Mouse (Mus musculus): ENCODE measurements around the gene Gng8.

Gene Gng8

GRCm38 (mm10) chr7:16923283-16924036 is 31.9 kb downstream of the Gng8 start:
- DNase-seq (ENCODE audit: low spot score in 2 of 2), result peak; percentile 46 to 58

- DNase-seq (ENCODE audit: low spot score in 2 of 2), result peak; percentile 99
Observed at GRCm38 (mm10) chr7:16924037-16924834, 32.6 kb downstream of the Gng8 start, which contains the start of gene Calm3. TSS of gene Calm3 (minus strand) at chr7:16924114.

DNA sequence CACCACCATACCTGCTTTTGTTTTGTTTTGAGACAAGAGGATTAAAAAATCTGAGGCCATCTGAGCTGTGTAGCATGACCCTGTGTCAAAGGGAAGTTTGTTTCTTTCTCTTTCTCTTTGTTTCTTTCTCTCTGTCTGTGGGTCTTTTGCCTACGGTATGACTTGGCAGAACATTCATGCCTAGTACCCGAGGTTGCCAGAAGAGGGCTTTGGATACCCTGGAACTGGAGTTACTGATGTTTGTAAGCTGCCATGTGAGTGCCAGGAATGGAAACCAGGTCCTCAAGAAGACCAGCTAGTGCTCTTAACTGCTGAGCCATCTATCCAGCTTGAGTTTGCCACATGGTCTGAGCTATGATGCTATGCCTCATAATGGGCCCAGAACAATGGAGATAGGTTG is 36.8 kb downstream of the Gng8 start:
- no peak for DNase-seq (ENCODE audit: low spot score in 2 of 2)

GRCm38 (mm10) chr7:16930850-16931249 is 39.3 kb downstream of the Gng8 start:
- peak; percentile 33 to 67 for DNase-seq (ENCODE audit: low spot score in 2 of 2)

DNA sequence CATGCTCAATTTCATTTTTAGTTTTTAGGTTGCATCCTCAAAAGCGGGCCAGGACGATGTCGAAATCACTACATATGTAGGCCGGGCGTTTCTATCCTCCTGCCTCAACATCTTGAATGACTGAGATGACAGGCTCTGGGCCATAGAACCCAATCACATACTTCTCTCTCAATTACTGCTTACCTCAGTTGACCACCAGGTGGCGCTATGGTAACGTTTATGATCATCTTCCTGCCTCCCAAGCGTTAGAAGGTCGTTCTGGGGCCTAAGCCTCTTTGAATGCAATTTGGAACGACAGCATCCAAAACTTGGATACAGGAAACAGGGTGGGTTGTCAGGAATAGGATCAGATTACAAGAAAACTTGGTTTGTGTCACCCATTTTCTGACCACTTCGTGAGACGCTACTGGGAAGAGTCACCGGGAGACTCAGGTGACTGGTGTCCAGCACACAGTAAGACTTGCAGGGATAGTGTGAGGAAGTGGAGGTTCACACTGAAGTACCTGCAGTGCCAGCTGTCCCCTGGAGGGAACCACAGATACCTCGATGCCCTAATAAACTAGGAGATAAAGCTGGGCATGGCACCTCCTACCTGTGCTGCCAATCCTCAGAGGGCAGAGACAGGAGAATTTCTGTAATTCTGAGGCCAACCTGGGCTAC is 40.5 kb downstream of the Gng8 start:
- peak; percentile 68 to 86 for DNase-seq (ENCODE audit: low spot score in 2 of 2)

GRCm38 (mm10) chr7:16932704-16933577 is 41.4 kb downstream of the Gng8 start:
- DNase-seq (ENCODE audit: low spot score in 2 of 2), result peak in 1 of 2 experiments; percentile 74

DNA sequence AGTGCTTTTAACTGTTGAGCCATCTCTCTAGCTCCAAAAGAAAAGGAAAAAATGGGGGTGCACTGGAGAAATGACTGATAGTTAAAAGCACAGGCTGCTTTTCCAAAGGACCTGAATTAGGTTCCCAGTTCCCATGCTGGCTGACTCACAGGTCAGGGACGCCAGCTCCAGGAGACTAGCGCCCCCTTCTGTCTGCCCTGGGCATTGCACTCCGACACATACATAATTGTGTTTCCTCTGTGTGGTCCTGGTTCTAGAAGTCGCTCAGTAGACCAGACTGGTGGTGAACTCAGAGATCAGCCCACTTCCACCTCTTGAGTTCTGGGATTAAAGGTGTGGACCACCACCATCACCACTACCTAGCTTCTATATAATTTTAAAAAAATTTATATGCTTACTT is 45.7 kb downstream of the Gng8 start:
- no peak for DNase-seq (ENCODE audit: low spot score in 2 of 2)

GRCm38 (mm10) chr7:16938117-16938791 is 46.7 kb downstream of the Gng8 start:
- no peak for DNase-seq (ENCODE audit: low spot score in 2 of 2)

DNA sequence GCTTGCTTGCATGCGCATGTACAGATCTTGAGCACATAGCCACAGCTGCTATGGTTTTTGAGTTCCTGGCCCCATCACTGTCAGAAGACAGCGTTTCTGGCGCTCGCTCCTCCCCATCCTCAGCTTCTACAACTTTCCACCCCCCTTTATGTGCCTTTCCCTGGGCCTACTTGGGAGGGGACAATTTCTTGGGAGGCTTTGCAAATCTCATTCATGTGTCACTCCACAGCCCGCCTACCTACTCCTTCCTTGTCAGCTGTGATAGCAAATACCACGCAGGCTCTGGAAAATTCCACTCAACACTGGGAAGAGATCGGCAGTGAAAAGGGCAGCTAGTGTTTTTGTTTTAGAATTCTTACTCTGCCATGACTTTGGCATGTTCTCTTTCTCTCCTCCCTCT is 48.7 kb downstream of the Gng8 start:
- DNase-seq (ENCODE audit: low spot score in 2 of 2), result no peak

- no peak for DNase-seq (ENCODE audit: low spot score in 2 of 2)
Observed at GRCm38 (mm10) chr7:16942861-16943260, 51.3 kb downstream of the Gng8 start.

GRCm38 (mm10) chr7:16944061-16944807 is 52.6 kb downstream of the Gng8 start, which contains the start of gene Pnmal2:
TSS of gene Pnmal2 (plus strand) at chr7:16944682.
- DNase-seq (ENCODE audit: low spot score in 2 of 2), result peak; percentile 94 to 95

GRCm38 (mm10) chr7:16944808-16945315 is 53.3 kb downstream of the Gng8 start:
- DNase-seq (ENCODE audit: low spot score in 2 of 2), result no peak

All from thymus, postnatal 10 days (tissue).